Mouse (Mus musculus): ENCODE data around the gene Cpne5. TPM values are rescaled to one million over a fixed set of nuclear protein-coding genes. Genes with fewer than 3 reads are reported as not detected.

Gene Cpne5
- polyA plus RNA-seq, 1 experiment from 2014 or later = 17.9 TPM

GRCm38 (mm10) chr17:29180406-29181127, 57.4 kb downstream of the Cpne5 start:
- ATAC-seq (replicated peaks; ENCODE audit: insufficient number of reproducible peaks, insufficient read depth, low FRiP score, low read depth) = no peak
- no peak overlapping the region for H3K27ac ChIP-seq
- 54% methylated on average over 4 of the region's 4 CpGs for WGBS

GRCm38 (mm10) chr17:29179917-29180316, 58.0 kb downstream of the Cpne5 start:
- no peaks in the 10 kb centered on the region for H3K9me3 ChIP-seq (replicated peaks)
- WGBS = 90% methylated on average over 6 of the region's 6 CpGs
- H3K36me3 ChIP-seq = no peaks in the 10 kb centered on the region
- no peak overlapping the region for H3K4me3 ChIP-seq
- H3K27me3 ChIP-seq = no peaks in the 10 kb centered on the region
- H3K9ac ChIP-seq = no peak overlapping the region
- peaks cover 12% of the 10 kb centered on the region for H3K4me1 ChIP-seq (replicated peaks)
- ATAC-seq (replicated peaks; ENCODE audit: insufficient number of reproducible peaks, insufficient read depth, low FRiP score, low read depth) = no peak
- peak overlapping the region; percentile 28; the same call in 1 of the 2 replicates for H3K27ac ChIP-seq
- H3K4me2 ChIP-seq = no peak overlapping the region

More at GRCm38 (mm10) chr17:29180406-29181127, 57.4 kb downstream of the Cpne5 start:
- Histone ChIP-seq H3K36me3 (no peaks in the 10 kb centered on the region), H3K9ac (no peak overlapping the region), H3K4me1 (replicated peaks) (peaks cover 14% of the 10 kb centered on the region), H3K4me3 (no peak overlapping the region), H3K4me2 (no peak overlapping the region), H3K27me3 (no peaks in the 10 kb centered on the region), H3K9me3 (replicated peaks) (no peaks in the 10 kb centered on the region)

- Histone ChIP-seq H3K4me2 (no peak overlapping the region), H3K4me3 (no peak overlapping the region), H3K9me3 (replicated peaks) (no peaks in the 10 kb centered on the region), H3K4me1 (replicated peaks) (peaks cover 12% of the 10 kb centered on the region), H3K36me3 (no peaks in the 10 kb centered on the region), H3K9ac (no peak overlapping the region), H3K27ac (no peak overlapping the region), H3K27me3 (no peaks in the 10 kb centered on the region)
- 78% methylated on average over 9 of the region's 9 CpGs for WGBS
- ATAC-seq (replicated peaks; ENCODE audit: insufficient number of reproducible peaks, insufficient read depth, low FRiP score, low read depth) = no peak
Observed at GRCm38 (mm10) chr17:29178503-29179059, 59.4 kb downstream of the Cpne5 start.

DNA sequence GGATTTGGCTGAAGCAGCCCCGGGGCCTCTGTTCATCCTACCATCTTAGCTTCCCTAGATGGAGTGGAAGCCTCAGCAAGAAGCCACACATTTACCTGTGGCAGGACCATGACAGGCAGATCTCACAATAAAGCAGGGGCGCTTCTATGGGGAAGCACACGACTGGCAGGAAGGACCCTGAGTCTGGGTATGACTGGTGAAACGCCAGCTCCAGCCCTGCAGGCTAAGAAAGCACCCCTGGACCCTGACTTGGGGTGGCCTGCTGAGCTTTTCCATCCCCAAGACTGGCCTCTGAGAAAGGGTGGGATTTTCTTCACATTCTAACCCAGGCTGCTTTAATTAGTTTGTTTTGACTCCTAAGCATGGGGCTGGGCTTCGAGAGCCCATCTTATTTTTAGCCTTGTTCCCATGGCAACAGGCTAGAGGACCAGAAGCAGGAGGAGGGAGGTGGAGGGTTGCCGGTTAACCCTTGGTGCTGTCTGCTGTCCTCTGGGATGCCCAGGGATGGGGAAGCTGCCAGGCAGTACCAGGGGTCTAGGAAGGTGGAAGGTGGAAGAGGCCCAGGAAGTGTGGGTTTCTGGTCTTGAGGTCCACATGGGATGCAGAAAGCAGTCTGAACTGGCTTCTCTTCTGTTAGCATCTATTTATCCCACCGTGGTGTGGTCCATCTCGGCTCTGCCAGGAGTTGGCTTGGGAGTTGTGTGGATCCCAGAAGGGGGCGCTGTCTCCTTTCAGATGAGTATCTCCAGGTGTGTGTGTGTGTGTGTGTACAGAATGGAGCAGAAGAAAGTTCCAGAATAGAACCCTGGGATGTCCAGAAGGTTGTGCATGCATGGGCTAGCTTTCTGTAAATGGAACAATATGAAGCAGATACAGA, 61.3 kb downstream of the Cpne5 start:
- no peaks in the 10 kb centered on the region for H3K9me3 ChIP-seq (replicated peaks)
- no peak overlapping the region for H3K9ac ChIP-seq
- peaks cover 20% of the 10 kb centered on the region for H3K4me1 ChIP-seq (replicated peaks)
- H3K27me3 ChIP-seq = no peaks in the 10 kb centered on the region
- no peak overlapping the region for H3K4me2 ChIP-seq
- H3K36me3 ChIP-seq = no peaks in the 10 kb centered on the region
- H3K4me3 ChIP-seq = no peak overlapping the region
- ATAC-seq (replicated peaks; ENCODE audit: insufficient number of reproducible peaks, insufficient read depth, low FRiP score, low read depth) = no peak
- 17% methylated on average over 9 of the region's 9 CpGs for WGBS
- no peak overlapping the region for H3K27ac ChIP-seq

GRCm38 (mm10) chr17:29175693-29176092, 62.3 kb downstream of the Cpne5 start:
- no peaks in the 10 kb centered on the region for H3K36me3 ChIP-seq
- H3K4me3 ChIP-seq = no peak overlapping the region
- H3K9me3 ChIP-seq (replicated peaks) = no peaks in the 10 kb centered on the region
- H3K27ac ChIP-seq = peak overlapping the region; percentile 35; the same call in 1 of the 2 replicates
- peaks cover 24% of the 10 kb centered on the region for H3K4me1 ChIP-seq (replicated peaks)
- no peak overlapping the region for H3K9ac ChIP-seq
- no peaks in the 10 kb centered on the region for H3K27me3 ChIP-seq
- ATAC-seq (replicated peaks; ENCODE audit: insufficient number of reproducible peaks, insufficient read depth, low FRiP score, low read depth) = no peak
- WGBS = 55% methylated on average over 3 of the region's 3 CpGs
- no peak overlapping the region for H3K4me2 ChIP-seq

DNA sequence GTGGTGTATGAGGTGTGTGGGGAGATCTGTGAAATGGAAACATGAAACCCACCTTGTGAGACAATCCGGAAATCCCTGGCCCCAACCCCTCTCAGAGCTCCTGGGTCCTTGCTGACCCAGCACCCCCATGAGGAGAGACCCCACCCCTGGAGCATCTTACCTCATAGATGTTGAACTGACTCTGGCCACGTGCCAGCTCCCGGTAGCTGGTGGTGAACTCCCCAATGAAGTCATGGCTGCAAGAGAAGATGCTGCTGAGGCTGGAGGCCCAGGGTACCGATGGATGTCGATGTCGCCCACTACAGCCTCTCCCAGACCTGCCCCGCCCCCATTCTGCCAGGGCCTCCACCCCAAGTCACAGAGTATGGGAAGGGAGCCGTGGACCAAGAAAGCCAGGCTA, 64.8 kb downstream of the Cpne5 start:
- no peak for ATAC-seq (replicated peaks; ENCODE audit: insufficient number of reproducible peaks, insufficient read depth, low FRiP score, low read depth)
- peaks cover 24% of the 10 kb centered on the region for H3K4me1 ChIP-seq (replicated peaks)
- H3K27me3 ChIP-seq = no peaks in the 10 kb centered on the region
- H3K9me3 ChIP-seq (replicated peaks) = no peaks in the 10 kb centered on the region
- no peaks in the 10 kb centered on the region for H3K36me3 ChIP-seq
- 67% methylated on average over 8 of the region's 8 CpGs for WGBS
- no peak overlapping the region for H3K9ac ChIP-seq
- H3K27ac ChIP-seq = no peak overlapping the region
- no peak overlapping the region for H3K4me2 ChIP-seq
- no peak overlapping the region for H3K4me3 ChIP-seq

DNA sequence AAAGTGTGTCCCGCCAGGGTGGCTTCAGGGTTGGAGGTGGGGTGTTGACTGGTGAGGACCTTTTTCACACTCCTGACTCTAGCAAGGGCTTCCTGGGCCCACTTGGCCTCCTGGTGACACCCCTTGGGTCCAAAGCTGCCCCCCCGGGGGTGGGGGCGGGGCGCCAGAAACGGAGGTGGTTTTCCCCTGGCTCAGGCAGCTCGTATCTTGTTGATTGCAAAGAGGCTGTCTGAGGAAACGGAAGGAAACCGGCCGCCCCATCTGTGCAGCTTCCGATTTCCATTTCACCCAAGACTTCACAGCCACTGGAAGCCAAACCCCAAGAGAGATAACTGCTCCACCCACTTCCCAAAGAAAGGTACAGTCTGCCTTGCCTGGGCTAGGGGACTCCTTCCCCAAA, 65.9 kb downstream of the Cpne5 start:
- peaks cover 25% of the 10 kb centered on the region for H3K4me1 ChIP-seq (replicated peaks)
- H3K27me3 ChIP-seq = no peaks in the 10 kb centered on the region
- H3K4me3 ChIP-seq = no peak overlapping the region
- 37% methylated on average over 9 of the region's 10 CpGs for WGBS
- H3K9me3 ChIP-seq (replicated peaks) = no peaks in the 10 kb centered on the region
- no peak overlapping the region for H3K9ac ChIP-seq
- ATAC-seq (replicated peaks; ENCODE audit: insufficient number of reproducible peaks, insufficient read depth, low FRiP score, low read depth) = no peak
- H3K36me3 ChIP-seq = no peaks in the 10 kb centered on the region
- H3K27ac ChIP-seq = no peak overlapping the region
- H3K4me2 ChIP-seq = no peak overlapping the region; the same call in 1 of the 2 replicates

DNA sequence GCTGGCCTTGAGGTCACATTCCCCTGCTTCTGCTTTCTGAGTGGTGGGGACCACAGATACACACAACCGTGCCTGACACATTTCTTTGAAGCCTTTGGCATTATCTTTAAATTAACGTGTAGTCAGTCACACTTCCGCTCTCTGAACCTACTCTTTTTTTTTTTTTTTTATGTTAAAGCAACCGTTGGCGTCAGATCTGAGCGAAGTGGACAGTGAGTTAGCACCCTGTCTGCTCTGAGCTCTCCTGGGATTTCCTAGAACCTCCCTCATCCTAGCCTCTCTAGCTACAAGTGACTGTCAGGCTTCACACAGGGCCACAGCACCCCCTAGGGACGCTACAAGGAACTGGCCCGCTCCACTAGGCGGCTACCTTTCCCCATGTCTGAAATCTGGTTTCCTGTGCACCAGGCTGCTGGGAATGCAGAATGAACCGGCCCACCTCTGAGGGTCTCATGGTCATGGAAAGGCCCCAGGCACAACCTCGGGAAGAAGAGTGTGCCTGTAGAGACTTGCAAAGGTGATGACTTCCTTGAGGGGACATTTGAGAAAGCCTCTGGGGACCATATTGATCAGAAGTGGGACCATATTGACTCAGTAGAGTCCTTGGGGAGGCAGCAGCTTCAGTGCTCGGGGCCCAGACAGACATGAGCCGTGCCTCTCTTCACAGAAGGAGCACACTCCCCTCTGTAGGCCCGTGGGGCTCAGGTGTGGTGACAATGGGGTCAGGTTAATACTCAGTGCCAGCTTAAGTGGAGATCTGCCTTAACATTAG, 66.8 kb downstream of the Cpne5 start:
- Histone ChIP-seq H3K9ac (no peak overlapping the region), H3K4me3 (no peak overlapping the region), H3K36me3 (no peaks in the 10 kb centered on the region), H3K4me2 (no peak overlapping the region), H3K4me1 (replicated peaks) (peaks cover 23% of the 10 kb centered on the region), H3K9me3 (replicated peaks) (no peaks in the 10 kb centered on the region), H3K27me3 (no peaks in the 10 kb centered on the region), H3K27ac (no peak overlapping the region)
- 21% methylated on average over 14 of the region's 14 CpGs for WGBS
- 0 out of 2 replicates have a peak, but pooled peaks have one; percentile 45 for ATAC-seq (replicated peaks; ENCODE audit: insufficient number of reproducible peaks, insufficient read depth, low FRiP score, low read depth)

DNA sequence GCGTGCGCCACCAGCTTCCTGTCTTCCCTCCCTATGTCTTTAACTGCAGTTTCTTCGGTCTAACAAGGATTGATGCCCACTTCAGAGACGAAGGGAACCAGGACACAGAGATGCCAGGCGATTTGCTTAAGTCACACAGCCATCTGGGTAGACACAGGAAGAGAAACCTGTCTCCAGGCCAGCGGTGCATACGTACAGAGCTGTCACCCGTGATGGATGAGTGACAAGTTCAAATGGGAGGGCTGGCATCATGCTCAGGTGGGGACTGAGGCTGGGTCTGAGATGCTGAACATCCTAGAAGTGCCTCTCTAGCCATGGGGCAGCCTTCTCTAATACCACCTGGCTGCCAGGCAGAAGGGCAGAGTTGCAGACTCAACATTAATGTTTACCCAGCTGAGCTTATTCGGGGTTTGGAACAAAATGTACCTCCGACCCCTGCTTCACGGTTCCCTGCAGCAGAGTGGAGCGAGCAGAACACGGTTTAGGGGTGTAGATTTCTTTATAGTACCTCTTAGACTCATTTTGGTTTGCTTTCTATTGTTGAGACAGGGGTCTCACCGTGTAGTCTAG, 67.5 kb downstream of the Cpne5 start:
- no peak for ATAC-seq (replicated peaks; ENCODE audit: insufficient number of reproducible peaks, insufficient read depth, low FRiP score, low read depth)
- Histone ChIP-seq H3K27me3 (no peaks in the 10 kb centered on the region), H3K4me3 (no peak overlapping the region), H3K36me3 (no peaks in the 10 kb centered on the region), H3K9me3 (replicated peaks) (no peaks in the 10 kb centered on the region), H3K4me2 (no peak overlapping the region), H3K4me1 (replicated peaks) (peaks cover 24% of the 10 kb centered on the region), H3K27ac (no peak overlapping the region), H3K9ac (no peak overlapping the region)
- WGBS = 74% methylated on average over 14 of the region's 14 CpGs

GRCm38 (mm10) chr17:29168996-29169601, 68.9 kb downstream of the Cpne5 start:
- Histone ChIP-seq H3K36me3 (no peaks in the 10 kb centered on the region), H3K4me3 (no peak overlapping the region), H3K4me2 (no peak overlapping the region), H3K27me3 (no peaks in the 10 kb centered on the region), H3K4me1 (replicated peaks) (peaks cover 39% of the 10 kb centered on the region), H3K9me3 (replicated peaks) (no peaks in the 10 kb centered on the region), H3K9ac (no peak overlapping the region), H3K27ac (no peak overlapping the region)
- ATAC-seq (replicated peaks; ENCODE audit: insufficient number of reproducible peaks, insufficient read depth, low FRiP score, low read depth) = no peak
- WGBS = 72% methylated on average over 12 of the region's 12 CpGs
